Mouse (Mus musculus): ENCODE data around the gene Vmn1r9. TPM values are rescaled to one million over a fixed set of nuclear protein-coding genes. Genes with fewer than 3 reads are reported as not detected.
"Not testable (repeated sequence)": the region's sequence is repeated elsewhere in the genome, so short reads cannot be mapped to it uniquely, and the experiment has no call there.

The Vmn1r9 gene
- polyA plus RNA-seq (2014; fragmentation: Nextera tagmentation; extraction: Ambion mirVana) = not detected in 2 replicates

DNA sequence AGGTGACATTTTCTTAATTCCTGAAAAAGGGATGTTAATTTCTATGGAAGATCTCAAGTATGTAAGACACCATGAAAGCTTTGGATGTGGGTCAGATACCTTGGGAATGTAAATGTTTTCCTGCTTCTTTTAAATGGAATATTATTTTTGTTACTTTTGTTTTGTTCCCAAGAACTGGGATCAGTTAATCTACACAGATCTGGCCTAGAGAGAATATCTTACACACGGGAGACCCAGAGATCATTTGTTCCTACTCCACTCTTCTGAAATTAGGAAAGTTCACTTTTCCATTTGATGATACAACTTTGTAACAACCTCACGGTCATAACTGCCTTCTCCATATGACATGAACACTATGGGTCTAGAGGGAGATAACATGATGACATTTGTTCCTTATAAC lies at the start of gene Vmn1r9:
Gene Vmn1r9 (plus strand): TSS at position 301 of the 400 bp plus-strand sequence.
- Histone ChIP-seq H3K36me3 (ENCODE audit: control insufficient read depth, insufficient read depth, low read length) (no peaks in the 10 kb centered on the region), H3K4me1 (ENCODE audit: control insufficient read depth, insufficient read depth, low read length) (no peaks in the 10 kb centered on the region), H3K27me3 (ENCODE audit: control insufficient read depth, insufficient read depth, low read length) (no peaks in the 10 kb centered on the region), H3K4me2 (ENCODE audit: low read length) (no peak within 1 kb of the TSS), H3K27ac (replicated peaks; ENCODE audit: low read depth, low read length) (no peak within 1 kb of the TSS), H3K9me3 (ENCODE audit: control insufficient read depth, low read length) (no peaks in the 10 kb centered on the region), H3K9ac (replicated peaks; ENCODE audit: low read length) (no peak within 1 kb of the TSS), H3K4me3 (replicated peaks; ENCODE audit: low read depth, low read length) (no peak within 1 kb of the TSS)
- no peak for DNase-seq
- ATAC-seq (ENCODE audit: low FRiP score, low TSS enrichment) = no peak
- WGBS = 90% methylated on average over 2 of the region's 2 CpGs

DNA sequence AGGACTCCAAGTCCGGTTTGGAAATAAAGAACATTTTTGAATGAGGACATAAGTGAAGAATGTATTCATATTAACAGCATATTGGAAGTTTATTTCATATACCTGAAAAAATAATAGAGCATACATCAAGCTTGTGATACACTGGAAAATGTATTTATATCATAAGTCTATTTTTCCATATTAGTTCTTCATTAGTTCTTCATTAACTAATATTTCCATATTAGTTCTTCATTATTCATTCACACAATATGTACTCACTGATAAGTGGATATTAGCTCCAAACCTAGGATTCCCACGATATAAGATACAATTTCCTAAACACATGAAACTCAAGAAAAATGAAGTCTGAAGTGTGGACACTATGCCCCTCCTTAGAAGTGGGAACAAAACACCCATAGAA lies 41.4 kb upstream of the Vmn1r9 start, which contains the start of gene Vmn1r7:
Gene Vmn1r7 (minus strand): TSS at position 101 of the 400 bp plus-strand sequence.
- H3K27ac ChIP-seq (replicated peaks; ENCODE audit: low read depth, low read length); H3K36me3 ChIP-seq (ENCODE audit: control insufficient read depth, insufficient read depth, low read length); H3K4me2 ChIP-seq (ENCODE audit: low read length); DNase-seq; H3K9me3 ChIP-seq (ENCODE audit: control insufficient read depth, low read length); H3K4me3 ChIP-seq (replicated peaks; ENCODE audit: low read depth, low read length); ATAC-seq (ENCODE audit: low FRiP score, low TSS enrichment); H3K9ac ChIP-seq (replicated peaks; ENCODE audit: low read length); H3K27me3 ChIP-seq (ENCODE audit: control insufficient read depth, insufficient read depth, low read length); H3K4me1 ChIP-seq (ENCODE audit: control insufficient read depth, insufficient read depth, low read length): not testable (repeated sequence)
- WGBS = 94% methylated on average over 2 of the region's 2 CpGs

- Histone ChIP-seq H3K4me2 (ENCODE audit: low read length) (no peak within 1 kb of the TSS), H3K36me3 (ENCODE audit: control insufficient read depth, insufficient read depth, low read length) (no peaks in the 10 kb centered on the region), H3K4me1 (ENCODE audit: control insufficient read depth, insufficient read depth, low read length) (no peaks in the 10 kb centered on the region), H3K9me3 (ENCODE audit: control insufficient read depth, low read length) (no peaks in the 10 kb centered on the region), H3K27ac (replicated peaks; ENCODE audit: low read depth, low read length) (no peak within 1 kb of the TSS), H3K9ac (replicated peaks; ENCODE audit: low read length) (no peak within 1 kb of the TSS), H3K27me3 (ENCODE audit: control insufficient read depth, insufficient read depth, low read length) (no peaks in the 10 kb centered on the region), H3K4me3 (replicated peaks; ENCODE audit: low read depth, low read length) (no peak within 1 kb of the TSS)
- DNase-seq (no peak), ATAC-seq (ENCODE audit: low FRiP score, low TSS enrichment) (no peak)
These were observed 34.6 kb upstream of the Vmn1r9 start, which contains the start of gene Vmn1r8 for GRCm38 (mm10) chr6:57031984-57032383. Gene Vmn1r8, plus strand, starts transcription at chr6:57032284.

DNA sequence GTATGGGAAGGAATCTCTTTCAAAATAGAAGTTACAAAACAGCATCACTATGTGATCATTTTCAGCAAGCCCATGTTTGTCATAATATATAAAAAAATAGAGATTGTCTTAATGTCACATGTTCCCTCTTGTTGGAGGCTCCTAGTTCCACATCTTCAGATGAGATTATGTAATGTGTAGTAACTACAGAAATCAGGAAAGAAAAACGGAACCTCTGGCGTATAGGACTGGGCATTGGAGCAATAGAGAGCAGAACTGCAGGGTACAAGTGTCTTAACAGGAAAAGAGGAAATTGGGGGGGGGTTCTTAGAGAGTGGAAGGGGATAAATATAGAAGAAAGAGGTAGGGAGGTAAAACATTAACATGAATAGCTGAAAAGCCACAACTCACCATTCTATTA lies 31.9 kb upstream of the Vmn1r9 start:
- H3K27ac ChIP-seq (replicated peaks; ENCODE audit: low read depth, low read length) = no peak overlapping the region
- H3K4me2 ChIP-seq (ENCODE audit: low read length) = no peak overlapping the region
- H3K36me3 ChIP-seq (ENCODE audit: control insufficient read depth, insufficient read depth, low read length) = no peaks in the 10 kb centered on the region
- H3K9me3 ChIP-seq (ENCODE audit: control insufficient read depth, low read length) = no peaks in the 10 kb centered on the region
- H3K4me3 ChIP-seq (replicated peaks; ENCODE audit: low read depth, low read length) = no peak overlapping the region
- H3K4me1 ChIP-seq (ENCODE audit: control insufficient read depth, insufficient read depth, low read length) = no peaks in the 10 kb centered on the region
- DNase-seq (no peak), ATAC-seq (ENCODE audit: low FRiP score, low TSS enrichment) (no peak)
- 89% methylated on average over 2 of the region's 2 CpGs for WGBS
- no peaks in the 10 kb centered on the region for H3K27me3 ChIP-seq (ENCODE audit: control insufficient read depth, insufficient read depth, low read length)
- no peak overlapping the region for H3K9ac ChIP-seq (replicated peaks; ENCODE audit: low read length)

- no peaks in the 10 kb centered on the region for H3K4me1 ChIP-seq (ENCODE audit: control insufficient read depth, insufficient read depth, low read length)
- no peak overlapping the region for H3K9ac ChIP-seq (replicated peaks; ENCODE audit: low read length)
- no peaks in the 10 kb centered on the region for H3K36me3 ChIP-seq (ENCODE audit: control insufficient read depth, insufficient read depth, low read length)
- no peak for DNase-seq
- H3K4me2 ChIP-seq (ENCODE audit: low read length) = no peak overlapping the region
- no peaks in the 10 kb centered on the region for H3K27me3 ChIP-seq (ENCODE audit: control insufficient read depth, insufficient read depth, low read length)
- no peak overlapping the region for H3K27ac ChIP-seq (replicated peaks; ENCODE audit: low read depth, low read length)
- no peak for ATAC-seq (ENCODE audit: low FRiP score, low TSS enrichment)
- no peak overlapping the region for H3K4me3 ChIP-seq (replicated peaks; ENCODE audit: low read depth, low read length)
- H3K9me3 ChIP-seq (ENCODE audit: control insufficient read depth, low read length) = no peaks in the 10 kb centered on the region
These were observed 2.9 kb upstream of the Vmn1r9 start for GRCm38 (mm10) chr6:57063730-57064129.

- ATAC-seq (ENCODE audit: low FRiP score, low TSS enrichment) = no peak
- Histone ChIP-seq H3K4me1 (ENCODE audit: control insufficient read depth, insufficient read depth, low read length) (no peaks in the 10 kb centered on the region), H3K9ac (replicated peaks; ENCODE audit: low read length) (no peak overlapping the region), H3K27me3 (ENCODE audit: control insufficient read depth, insufficient read depth, low read length) (no peaks in the 10 kb centered on the region), H3K4me3 (replicated peaks; ENCODE audit: low read depth, low read length) (no peak overlapping the region), H3K4me2 (ENCODE audit: low read length) (no peak overlapping the region), H3K27ac (replicated peaks; ENCODE audit: low read depth, low read length) (no peak overlapping the region), H3K36me3 (ENCODE audit: control insufficient read depth, insufficient read depth, low read length) (no peaks in the 10 kb centered on the region), H3K9me3 (ENCODE audit: control insufficient read depth, low read length) (no peaks in the 10 kb centered on the region)
- 73% methylated on average over 1 of the region's 1 CpGs for WGBS
- DNase-seq = peak; percentile 2
These were observed 39.8 kb downstream of the Vmn1r9 start for GRCm38 (mm10) chr6:57106358-57106757.

DNA sequence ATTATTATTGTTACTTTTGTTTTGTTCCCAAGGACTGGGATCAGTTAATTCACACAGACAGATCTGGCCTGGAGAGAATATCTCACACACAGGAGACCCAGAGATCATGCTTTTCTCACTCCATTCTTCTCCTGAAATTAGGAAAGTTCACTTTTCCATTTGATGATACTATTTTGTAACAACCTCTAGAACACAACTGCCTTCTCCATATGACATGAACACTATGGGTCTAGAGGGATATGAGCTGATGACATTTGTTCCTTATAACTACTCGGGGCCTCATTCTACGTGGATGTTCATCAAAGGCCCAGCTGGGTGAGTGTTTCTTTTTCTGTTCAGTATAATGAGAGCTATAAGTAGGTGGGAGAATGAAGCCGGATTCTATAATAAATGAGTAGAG lies 42.6 kb downstream of the Vmn1r9 start, which contains the start of gene Vmn1r10:
Gene Vmn1r10 (plus strand): TSS at position 301 of the 400 bp plus-strand sequence.
- 89% methylated on average over 3 of the region's 3 CpGs for WGBS
- Histone ChIP-seq H3K4me2 (ENCODE audit: low read length) (no peak within 1 kb of the TSS), H3K27me3 (ENCODE audit: control insufficient read depth, insufficient read depth, low read length) (no peaks in the 10 kb centered on the region), H3K4me1 (ENCODE audit: control insufficient read depth, insufficient read depth, low read length) (no peaks in the 10 kb centered on the region), H3K27ac (replicated peaks; ENCODE audit: low read depth, low read length) (no peak within 1 kb of the TSS), H3K36me3 (ENCODE audit: control insufficient read depth, insufficient read depth, low read length) (no peaks in the 10 kb centered on the region), H3K9me3 (ENCODE audit: control insufficient read depth, low read length) (no peaks in the 10 kb centered on the region), H3K4me3 (replicated peaks; ENCODE audit: low read depth, low read length) (no peak within 1 kb of the TSS), H3K9ac (replicated peaks; ENCODE audit: low read length) (no peak within 1 kb of the TSS)
- ATAC-seq (ENCODE audit: low FRiP score, low TSS enrichment) = no peak
- no peak for DNase-seq

Other genes starting within 250 kb of the Vmn1r9 start
- 13.9 and 24.9 TPM in 2 replicates for gene Fkbp9, start 234.7 kb upstream of the Vmn1r9 start, polyA plus RNA-seq (2014; fragmentation: Nextera tagmentation; extraction: Ambion mirVana)
- gene Nt5c3, start 142.9 kb upstream of the Vmn1r9 start, polyA plus RNA-seq (2014; fragmentation: Nextera tagmentation; extraction: Ambion mirVana) = 198 and 204 TPM in 2 replicates
- 0.46 and 0.93 TPM in 2 replicates for gene Vmn1r4, start 142.8 kb upstream of the Vmn1r9 start, polyA plus RNA-seq (2014; fragmentation: Nextera tagmentation; extraction: Ambion mirVana)
- gene Vmn1r5, start 96.5 kb upstream of the Vmn1r9 start, polyA plus RNA-seq (2014; fragmentation: Nextera tagmentation; extraction: Ambion mirVana) = not detected in 2 replicates
- not detected in 2 replicates for gene Vmn1r6, start 69.5 kb upstream of the Vmn1r9 start, polyA plus RNA-seq (2014; fragmentation: Nextera tagmentation; extraction: Ambion mirVana)
- not detected in 2 replicates for gene Vmn1r7, start 41.5 kb upstream of the Vmn1r9 start, polyA plus RNA-seq (2014; fragmentation: Nextera tagmentation; extraction: Ambion mirVana)
- not detected in 2 replicates for gene Vmn1r8, start 34.5 kb upstream of the Vmn1r9 start, polyA plus RNA-seq (2014; fragmentation: Nextera tagmentation; extraction: Ambion mirVana)
- gene Vmn1r10, start 42.7 kb downstream of the Vmn1r9 start, polyA plus RNA-seq (2014; fragmentation: Nextera tagmentation; extraction: Ambion mirVana) = not detected in 2 replicates
- not detected in 2 replicates for gene Vmn1r11, start 66.7 kb downstream of the Vmn1r9 start, polyA plus RNA-seq (2014; fragmentation: Nextera tagmentation; extraction: Ambion mirVana)
- not detected in 2 replicates for gene Vmn1r12, start 90.1 kb downstream of the Vmn1r9 start, polyA plus RNA-seq (2014; fragmentation: Nextera tagmentation; extraction: Ambion mirVana)
- not detected in 2 replicates for gene Vmn1r13, start 136.5 kb downstream of the Vmn1r9 start, polyA plus RNA-seq (2014; fragmentation: Nextera tagmentation; extraction: Ambion mirVana)
- gene Vmn1r14, start 164.9 kb downstream of the Vmn1r9 start, polyA plus RNA-seq (2014; fragmentation: Nextera tagmentation; extraction: Ambion mirVana) = not detected in 2 replicates
- gene Vmn1r15, start 191.2 kb downstream of the Vmn1r9 start, polyA plus RNA-seq (2014; fragmentation: Nextera tagmentation; extraction: Ambion mirVana) = not detected in 2 replicates

All from midbrain, embryonic 14.5 days (tissue).